Mouse (Mus musculus): ENCODE measurements around the gene Tbx6. TPM values are rescaled to one million over a fixed set of nuclear protein-coding genes. Genes with fewer than 3 reads are reported as not detected.
A peak's percentile ranks its signal among the peaks of the same experiment; 100 is the strongest.

Gene Tbx6
- polyA plus RNA-seq, 1 experiment from 2014 or later: 0.29 TPM

DNA sequence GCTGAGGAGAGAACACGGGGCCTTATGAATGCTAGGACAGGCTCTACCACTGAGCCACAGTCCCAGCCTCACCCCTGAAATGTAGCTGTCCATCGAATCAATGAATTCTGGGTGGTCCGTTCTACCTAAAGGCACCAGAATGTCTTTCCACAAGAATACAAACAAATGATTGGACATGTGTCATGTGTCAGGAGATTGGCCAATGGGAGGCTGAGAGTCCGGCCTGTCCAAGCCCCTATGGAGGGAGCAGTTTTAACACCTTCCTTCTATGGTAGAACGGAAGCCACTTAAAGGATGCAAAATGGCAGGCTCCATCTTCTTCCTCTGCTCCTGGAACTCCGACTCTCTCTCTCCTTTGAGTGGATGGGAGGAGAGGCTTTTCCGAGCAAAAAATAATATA lies 36.3 kb downstream of the Tbx6 start:
- Histone ChIP-seq H3K4me3 (ENCODE audit: low read depth, low read length) (no peak overlapping the region), H3K27ac (ENCODE audit: low read depth) (no peak overlapping the region), H3K27me3 (ENCODE audit: insufficient read depth, low read length) (peaks cover 4% of the 10 kb centered on the region; the same call in 1 of the 2 replicates), H3K9ac (replicated peaks) (no peak overlapping the region), H3K4me2 (ENCODE audit: low read depth, low read length) (no peak overlapping the region), H3K4me1 (ENCODE audit: insufficient read depth) (no peaks in the 10 kb centered on the region), H3K36me3 (replicated peaks; ENCODE audit: insufficient read depth, low read length) (no peaks in the 10 kb centered on the region), H3K9me3 (ENCODE audit: low read length) (no peaks in the 10 kb centered on the region)
- no peak for TF ChIP-seq CTCF (IDR thresholded peaks at IDR 0.05; ENCODE audit: low read depth)
- no peak for TF ChIP-seq EP300 (IDR thresholded peaks at IDR 0.05; ENCODE audit: low read depth)
- 80% methylated on average over 7 of the region's 7 CpGs for WGBS (ENCODE audit: insufficient replicate concordance)
- no peak for DNase-seq
- no peak for ATAC-seq

- no peak for DNase-seq
- 32% methylated on average over 1 of the region's 1 CpGs for WGBS (ENCODE audit: insufficient replicate concordance)
- TF ChIP-seq EP300 (IDR thresholded peaks at IDR 0.05; ENCODE audit: low read depth): no peak
- peak; percentile 36 for TF ChIP-seq CTCF (IDR thresholded peaks at IDR 0.05; ENCODE audit: low read depth)
- Histone ChIP-seq H3K9ac (replicated peaks) (no peak overlapping the region), H3K4me1 (ENCODE audit: insufficient read depth) (no peaks in the 10 kb centered on the region), H3K4me2 (ENCODE audit: low read depth, low read length) (no peak overlapping the region), H3K36me3 (replicated peaks; ENCODE audit: insufficient read depth, low read length) (no peaks in the 10 kb centered on the region), H3K27me3 (ENCODE audit: insufficient read depth, low read length) (peaks cover 16% of the 10 kb centered on the region), H3K27ac (ENCODE audit: low read depth) (no peak overlapping the region), H3K4me3 (ENCODE audit: low read depth, low read length) (no peak overlapping the region), H3K9me3 (ENCODE audit: low read length) (no peaks in the 10 kb centered on the region)
- no peak for ATAC-seq
Observed at GRCm38 (mm10) chr7:126818818-126819217, 37.5 kb downstream of the Tbx6 start.

- H3K27me3 ChIP-seq (ENCODE audit: insufficient read depth, low read length): peaks cover 33% of the 10 kb centered on the region
- TF ChIP-seq CTCF (IDR thresholded peaks at IDR 0.05; ENCODE audit: low read depth) (peak; percentile 96), EP300 (IDR thresholded peaks at IDR 0.05; ENCODE audit: low read depth) (no peak)
- H3K4me1 ChIP-seq (ENCODE audit: insufficient read depth): no peaks in the 10 kb centered on the region
- peak; percentile 63 for ATAC-seq
- H3K4me3 ChIP-seq (ENCODE audit: low read depth, low read length): no peak overlapping the region
- H3K27ac ChIP-seq (ENCODE audit: low read depth): no peak overlapping the region
- no peaks in the 10 kb centered on the region for H3K9me3 ChIP-seq (ENCODE audit: low read length)
- no peak overlapping the region for H3K9ac ChIP-seq (replicated peaks)
- H3K4me2 ChIP-seq (ENCODE audit: low read depth, low read length): no peak overlapping the region
- peak; percentile 85 for DNase-seq
- no peaks in the 10 kb centered on the region for H3K36me3 ChIP-seq (replicated peaks; ENCODE audit: insufficient read depth, low read length)
- 17% methylated on average over 7 of the region's 7 CpGs for WGBS (ENCODE audit: insufficient replicate concordance)
Observed at GRCm38 (mm10) chr7:126821835-126822511, 40.7 kb downstream of the Tbx6 start.

- peaks cover 33% of the 10 kb centered on the region for H3K27me3 ChIP-seq (ENCODE audit: insufficient read depth, low read length)
Observed at GRCm38 (mm10) chr7:126822741-126823140, 41.5 kb downstream of the Tbx6 start.

DNA sequence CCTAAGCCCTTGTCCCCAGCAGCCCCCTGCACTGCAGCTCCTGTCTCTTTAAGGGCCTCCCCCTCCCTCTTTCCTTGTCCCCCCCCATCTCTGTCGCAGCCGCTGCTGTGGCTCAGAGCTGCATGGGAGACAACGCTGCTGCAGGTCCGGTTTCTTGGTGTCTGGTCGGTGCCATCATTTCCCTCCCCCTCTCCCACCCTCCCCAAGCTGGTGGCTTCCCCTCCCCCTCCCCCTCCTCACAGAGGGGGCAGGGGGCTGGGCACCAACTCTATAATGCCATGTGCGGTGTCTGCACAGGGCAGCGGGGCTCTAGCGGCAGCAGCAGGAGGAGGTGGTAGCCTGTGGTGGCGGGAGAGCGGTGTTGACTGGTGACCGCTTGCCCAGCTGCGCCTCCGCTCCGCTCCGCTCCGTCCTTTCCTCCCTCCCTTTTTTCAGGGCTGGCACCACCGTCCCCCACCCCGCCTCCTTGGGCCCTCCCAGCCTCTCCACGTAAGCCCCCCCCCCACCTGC lies 42.0 kb downstream of the Tbx6 start:
- no peak for TF ChIP-seq CTCF (IDR thresholded peaks at IDR 0.05; ENCODE audit: low read depth)
- TF ChIP-seq EP300 (IDR thresholded peaks at IDR 0.05; ENCODE audit: low read depth): no peak
- H3K9me3 ChIP-seq (ENCODE audit: low read length): no peaks in the 10 kb centered on the region
- DNase-seq (no peak), ATAC-seq (no peak)
- H3K9ac ChIP-seq (replicated peaks): no peak overlapping the region
- 6% methylated on average over 17 of the region's 19 CpGs for WGBS (ENCODE audit: insufficient replicate concordance)
- H3K4me3 ChIP-seq (ENCODE audit: low read depth, low read length): no peak overlapping the region
- no peaks in the 10 kb centered on the region for H3K36me3 ChIP-seq (replicated peaks; ENCODE audit: insufficient read depth, low read length)
- H3K27ac ChIP-seq (ENCODE audit: low read depth): no peak overlapping the region
- no peaks in the 10 kb centered on the region for H3K4me1 ChIP-seq (ENCODE audit: insufficient read depth)
- H3K4me2 ChIP-seq (ENCODE audit: low read depth, low read length): no peak overlapping the region
- peaks cover 33% of the 10 kb centered on the region for H3K27me3 ChIP-seq (ENCODE audit: insufficient read depth, low read length)

More at GRCm38 (mm10) chr7:126822741-126823140, 41.5 kb downstream of the Tbx6 start:
- no peak overlapping the region for H3K9ac ChIP-seq (replicated peaks)
- H3K36me3 ChIP-seq (replicated peaks; ENCODE audit: insufficient read depth, low read length): no peaks in the 10 kb centered on the region
- H3K9me3 ChIP-seq (ENCODE audit: low read length): no peaks in the 10 kb centered on the region
- no peak for DNase-seq
- no peak overlapping the region for H3K4me2 ChIP-seq (ENCODE audit: low read depth, low read length)
- H3K27ac ChIP-seq (ENCODE audit: low read depth): no peak overlapping the region
- TF ChIP-seq CTCF (IDR thresholded peaks at IDR 0.05; ENCODE audit: low read depth) (no peak), EP300 (IDR thresholded peaks at IDR 0.05; ENCODE audit: low read depth) (no peak)
- no peaks in the 10 kb centered on the region for H3K4me1 ChIP-seq (ENCODE audit: insufficient read depth)
- 45% methylated on average over 9 of the region's 9 CpGs for WGBS (ENCODE audit: insufficient replicate concordance)
- ATAC-seq: 0 out of 2 replicates have a peak, but pooled peaks have one; percentile 2
- H3K4me3 ChIP-seq (ENCODE audit: low read depth, low read length): no peak overlapping the region

DNA sequence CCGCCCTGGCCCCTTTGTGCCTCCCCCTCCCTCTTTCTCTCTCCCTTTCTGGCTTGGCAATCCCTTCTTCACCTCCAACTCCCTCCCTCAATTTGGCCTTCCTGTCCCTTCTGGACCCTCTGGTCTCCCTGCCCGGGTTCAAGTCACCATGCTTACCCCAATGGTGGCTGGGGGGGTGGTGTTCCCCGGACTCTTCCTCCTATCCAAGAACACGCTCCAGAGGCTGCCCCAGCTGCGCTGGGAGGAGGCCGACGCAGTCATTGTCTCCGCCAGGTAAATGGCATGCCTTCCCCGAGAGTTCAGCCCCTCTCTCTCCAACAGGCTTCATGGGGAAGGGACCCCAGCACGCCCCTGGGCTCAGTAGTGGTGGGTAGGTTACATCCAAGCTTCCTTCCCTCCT lies 42.7 kb downstream of the Tbx6 start:
- ATAC-seq: no peak
- TF ChIP-seq CTCF (IDR thresholded peaks at IDR 0.05; ENCODE audit: low read depth) (no peak), EP300 (IDR thresholded peaks at IDR 0.05; ENCODE audit: low read depth) (no peak)
- WGBS (ENCODE audit: insufficient replicate concordance): 19% methylated on average over 10 of the region's 10 CpGs
- H3K36me3 ChIP-seq (replicated peaks; ENCODE audit: insufficient read depth, low read length): no peaks in the 10 kb centered on the region
- H3K27me3 ChIP-seq (ENCODE audit: insufficient read depth, low read length): peaks cover 37% of the 10 kb centered on the region
- no peak overlapping the region for H3K27ac ChIP-seq (ENCODE audit: low read depth)
- no peak for DNase-seq
- no peak overlapping the region for H3K4me3 ChIP-seq (ENCODE audit: low read depth, low read length)
- no peaks in the 10 kb centered on the region for H3K9me3 ChIP-seq (ENCODE audit: low read length)
- no peak overlapping the region for H3K4me2 ChIP-seq (ENCODE audit: low read depth, low read length)
- H3K9ac ChIP-seq (replicated peaks): no peak overlapping the region
- H3K4me1 ChIP-seq (ENCODE audit: insufficient read depth): no peaks in the 10 kb centered on the region

Data from liver, postnatal 0 days (tissue).